Mouse (Mus musculus): ENCODE results near the gene Cyct.

Cyct gene

DNA sequence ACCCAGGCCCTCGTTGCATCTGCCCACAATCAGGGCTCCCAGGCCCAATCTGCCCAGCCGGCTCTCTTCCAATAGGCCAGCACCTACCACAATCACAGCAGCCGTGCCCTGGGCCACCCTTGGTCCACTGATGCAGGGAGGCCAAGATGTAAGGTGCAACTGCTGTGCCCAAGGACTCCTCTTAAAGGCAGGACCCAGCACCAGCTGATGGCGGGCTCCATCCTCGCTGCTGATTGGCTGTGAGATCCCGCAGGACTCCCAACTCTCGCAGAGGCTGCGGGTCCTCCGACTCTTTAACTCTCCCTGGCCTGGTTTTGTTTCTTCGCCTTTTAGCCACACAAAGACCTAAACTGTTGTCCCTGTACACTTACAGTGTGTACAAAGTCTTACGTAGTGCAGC lies at the start of gene Cyct:
Gene Cyct, minus strand, starts transcription at position 225 of the 400 bp plus-strand sequence.
- no peak for DNase-seq

DNA sequence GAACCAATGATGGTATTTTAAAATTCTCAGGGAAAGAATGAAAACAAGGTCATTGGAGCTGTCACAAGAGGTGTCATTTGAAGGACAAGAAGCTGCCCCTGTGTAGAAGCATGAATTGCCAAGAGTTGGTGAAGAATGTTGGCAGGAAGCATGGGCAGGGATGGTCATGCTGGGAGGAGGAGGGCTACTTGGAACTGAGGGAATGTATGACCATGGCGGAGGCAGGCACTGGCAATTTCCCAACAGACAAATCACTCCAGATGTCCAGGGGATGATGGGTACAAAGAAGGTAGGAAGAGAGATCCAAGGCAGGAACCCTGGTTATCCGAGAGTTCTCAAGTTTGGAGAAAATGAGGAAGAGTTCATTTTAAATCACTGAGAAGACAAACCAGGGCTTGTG lies 49.7 kb upstream of the Cyct start:
- peak; percentile 71 to 77 for DNase-seq

- peak; percentile 21 to 24 for DNase-seq
Measured at GRCm38 (mm10) chr2:76409526-76409925, 49.3 kb upstream of the Cyct start.

DNA sequence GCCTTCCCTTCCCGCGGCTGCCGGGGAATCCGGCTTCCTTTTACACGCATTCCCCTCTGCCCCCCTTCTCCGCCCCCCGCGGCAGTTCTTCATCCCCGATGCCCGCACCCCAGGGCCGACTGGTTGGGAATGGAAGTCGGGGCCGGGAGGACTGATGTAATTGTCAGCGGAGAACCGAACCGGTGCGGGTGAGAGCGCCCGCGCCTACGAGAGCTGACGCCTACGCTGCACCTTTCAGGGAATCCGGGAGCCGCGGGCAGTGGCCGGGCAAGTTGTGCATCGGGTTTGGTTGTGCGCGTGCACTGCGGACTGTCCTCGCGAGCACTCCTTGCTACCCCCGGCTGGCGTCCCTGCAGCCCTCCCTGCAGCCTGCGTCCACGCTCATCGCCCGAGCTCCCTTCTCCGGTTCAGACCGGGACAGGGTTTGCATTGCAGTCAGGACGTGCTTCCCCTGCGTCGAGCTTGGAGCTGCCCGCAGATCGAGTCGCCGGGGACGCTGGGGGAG lies 46.7 kb upstream of the Cyct start:
- DNase-seq = peak; percentile 86

- peak; percentile 82 to 87 for DNase-seq
Measured at GRCm38 (mm10) chr2:76406151-76406936, 46.1 kb upstream of the Cyct start, which contains the start of gene Osbpl6. TSS of gene Osbpl6 (plus strand) at chr2:76406508.

DNA sequence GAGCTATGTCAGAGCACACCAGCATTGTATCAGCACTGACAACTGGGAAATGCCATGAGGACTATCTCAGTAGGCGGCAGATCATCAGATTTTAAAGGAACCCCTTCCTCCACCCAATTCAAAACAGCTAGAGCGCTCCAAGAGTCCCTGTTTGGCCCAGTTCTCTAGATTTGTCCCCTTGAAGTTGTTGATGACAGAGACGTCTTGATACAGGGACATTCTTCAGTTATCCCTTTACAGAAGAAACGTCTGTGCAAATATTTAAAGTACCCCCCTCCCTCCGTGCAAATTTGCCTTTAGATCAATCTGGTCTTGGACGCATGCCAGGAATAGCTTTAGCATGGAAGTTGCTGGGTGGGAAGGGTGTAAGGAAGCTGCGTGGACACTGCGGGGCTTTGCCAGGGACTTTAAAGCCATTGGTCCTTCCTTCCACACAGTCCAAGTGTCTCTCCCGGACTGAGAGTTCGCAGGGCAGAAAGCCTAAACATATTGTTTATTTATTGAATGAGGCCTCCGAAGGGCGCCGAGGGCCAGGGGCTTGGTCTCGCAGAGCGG lies 45.4 kb upstream of the Cyct start:
- peak; percentile 68 to 71 for DNase-seq

- no peak for DNase-seq
Measured at GRCm38 (mm10) chr2:76400178-76400577, 39.9 kb upstream of the Cyct start.

GRCm38 (mm10) chr2:76386531-76386930 lies 26.3 kb upstream of the Cyct start:
- no peak for DNase-seq

DNA sequence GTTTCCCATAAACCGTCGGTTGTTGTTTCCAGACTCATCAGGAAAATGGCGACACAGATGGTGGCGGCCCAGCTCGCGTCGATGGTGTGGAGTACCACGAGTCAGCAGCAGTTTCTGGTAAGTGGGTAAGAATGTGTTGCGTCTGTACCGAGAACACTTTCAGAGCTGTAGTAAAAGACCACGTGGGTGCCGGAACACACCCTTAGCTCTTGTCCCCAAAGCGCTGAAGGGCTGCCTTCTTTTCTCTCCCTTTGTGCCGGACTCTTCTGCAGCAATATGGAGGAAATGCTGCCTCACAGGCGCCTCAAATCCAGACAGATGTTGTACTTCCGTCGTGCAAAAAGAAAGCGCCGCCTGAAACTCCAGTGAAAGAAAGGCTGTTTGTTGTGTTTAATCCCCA lies 18.4 kb upstream of the Cyct start:
- DNase-seq = no peak

- DNase-seq = no peak
Measured at GRCm38 (mm10) chr2:76374544-76375206, 14.4 kb upstream of the Cyct start.

DNA sequence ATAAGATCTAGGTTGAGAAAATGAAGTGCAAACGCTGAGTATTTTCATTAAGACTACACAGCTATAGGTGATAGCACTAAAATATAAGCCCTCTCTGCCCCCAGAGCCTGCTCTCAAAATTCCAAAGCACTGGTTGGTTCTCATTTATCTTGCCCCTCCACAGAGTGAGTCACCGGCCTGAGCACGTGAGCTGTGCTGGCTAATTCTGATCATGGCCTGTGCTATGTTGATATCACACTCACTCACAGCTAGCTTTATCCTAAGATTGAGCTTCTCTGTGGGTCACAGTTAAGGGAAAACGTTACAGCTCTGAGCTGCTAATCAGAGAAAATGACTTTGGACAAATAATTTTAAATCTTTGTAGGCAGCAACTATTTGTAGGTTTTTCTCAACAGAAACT lies 12.0 kb upstream of the Cyct start:
- DNase-seq = no peak

DNA sequence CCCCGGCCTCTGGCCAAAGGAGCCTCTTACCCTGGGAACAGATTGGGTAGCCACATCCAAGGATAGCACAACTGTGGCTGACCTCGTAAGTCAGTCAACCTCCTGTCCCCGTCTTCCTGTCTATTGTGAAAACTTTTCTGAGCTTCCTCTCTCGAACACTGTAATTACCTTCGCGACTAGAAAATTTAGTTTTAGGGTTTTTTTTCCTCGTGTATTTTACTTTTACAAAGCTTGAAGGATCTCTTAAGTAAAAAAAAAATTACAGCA lies 10.3 kb upstream of the Cyct start:
- no peak for DNase-seq

- peak; percentile 97 to 98 for DNase-seq
Measured at GRCm38 (mm10) chr2:76369821-76370655, 9.8 kb upstream of the Cyct start, which contains the start of gene Rbm45. TSS of gene Rbm45 (plus strand) at chr2:76369984.

DNA sequence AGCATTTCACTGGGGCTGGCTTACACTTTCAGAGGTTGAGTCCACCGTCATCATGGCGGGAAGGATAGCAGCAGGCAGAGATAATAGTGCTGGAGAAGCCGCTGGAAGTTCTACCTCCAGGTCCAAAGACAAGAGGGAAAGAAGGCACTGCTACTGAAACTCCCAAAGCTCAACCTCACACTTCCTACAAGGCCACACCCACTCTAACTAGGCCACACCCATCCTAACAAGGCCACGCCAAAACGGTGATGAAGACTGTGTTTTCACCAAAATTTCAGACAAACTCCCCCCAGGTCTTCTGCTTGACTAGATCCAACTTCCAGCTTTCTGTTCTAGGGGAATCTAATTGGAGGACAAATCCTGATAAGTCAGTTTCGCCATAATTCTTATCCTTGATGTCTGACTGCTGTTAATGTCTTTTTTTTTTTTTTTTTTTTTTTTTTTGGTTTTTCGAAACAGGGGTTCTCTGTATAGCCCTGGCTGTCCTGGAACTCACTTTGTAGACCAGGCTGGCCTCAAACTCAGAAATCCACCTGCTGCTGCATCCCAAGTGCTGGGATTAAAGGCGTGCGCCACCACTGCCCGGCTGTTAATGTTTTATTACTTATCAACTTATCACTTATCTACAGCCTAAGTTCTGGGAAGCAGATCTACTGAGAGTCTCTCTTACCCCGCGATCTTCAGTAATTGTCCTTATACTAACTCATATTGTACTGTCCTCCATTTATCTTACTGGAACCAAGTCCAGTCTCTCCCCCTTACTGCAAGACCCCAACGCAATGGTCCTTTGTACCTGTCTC lies 8.8 kb upstream of the Cyct start:
- no peak for DNase-seq

DNA sequence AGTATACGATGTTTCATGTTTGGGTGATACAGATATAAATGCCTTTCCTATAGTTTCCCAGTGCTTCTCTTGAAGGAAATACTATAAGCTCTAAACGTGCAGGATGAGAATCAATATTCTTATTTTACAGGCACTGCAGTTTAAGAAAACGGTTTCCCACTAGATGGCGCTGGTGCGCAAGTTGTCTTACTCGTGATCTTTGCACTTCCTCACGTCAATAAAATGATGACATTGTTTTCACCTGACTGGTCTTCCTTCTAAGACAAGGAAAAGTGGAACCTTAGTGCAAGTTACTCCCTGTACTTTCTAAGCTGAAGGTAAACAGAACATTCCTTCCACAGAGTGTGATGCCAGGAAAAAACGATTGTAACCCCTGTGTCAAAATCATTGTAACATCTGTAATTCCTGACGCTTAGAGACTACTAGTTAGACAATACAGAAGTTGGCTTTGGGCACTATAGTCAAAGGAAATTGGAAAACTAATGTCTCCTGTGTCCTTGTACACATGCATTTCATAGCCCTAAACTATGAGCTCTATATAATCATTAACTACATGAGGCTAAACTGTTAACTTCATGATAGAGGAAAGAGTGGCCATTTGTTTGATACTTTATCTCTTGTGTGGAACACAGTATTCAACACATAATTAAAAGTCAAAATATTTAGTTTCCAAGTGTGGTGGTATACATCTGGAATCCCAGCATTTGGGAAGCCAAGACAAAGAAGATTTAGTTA lies 7.1 kb upstream of the Cyct start:
- peak; percentile 92 to 95 for DNase-seq

DNA sequence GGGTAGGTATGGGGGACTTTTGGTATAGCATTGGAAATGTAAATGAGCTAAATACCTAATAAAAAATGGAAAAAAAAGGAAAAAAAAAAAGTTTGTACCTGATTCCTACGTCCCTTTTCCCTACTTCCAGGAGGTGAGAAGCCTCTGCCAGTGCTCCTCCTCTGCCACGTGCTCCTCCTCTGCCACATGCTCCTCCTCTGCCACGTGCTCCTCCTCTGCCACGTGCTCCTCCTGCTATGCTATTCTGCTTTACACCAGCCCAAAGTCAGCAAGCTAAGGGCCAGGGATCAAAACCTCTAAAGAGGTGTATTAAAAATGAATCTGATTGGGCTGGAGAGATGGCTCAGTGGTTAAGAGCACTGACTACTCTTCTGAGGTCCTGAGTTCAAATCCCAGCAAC lies 5.6 kb upstream of the Cyct start:
- DNase-seq = no peak

GRCm38 (mm10) chr2:76362111-76362510 lies 1.9 kb upstream of the Cyct start:
- DNase-seq = peak; percentile 63 to 73

GRCm38 (mm10) chr2:76347839-76348238 lies 12.4 kb downstream of the Cyct start:
- DNase-seq = no peak

DNA sequence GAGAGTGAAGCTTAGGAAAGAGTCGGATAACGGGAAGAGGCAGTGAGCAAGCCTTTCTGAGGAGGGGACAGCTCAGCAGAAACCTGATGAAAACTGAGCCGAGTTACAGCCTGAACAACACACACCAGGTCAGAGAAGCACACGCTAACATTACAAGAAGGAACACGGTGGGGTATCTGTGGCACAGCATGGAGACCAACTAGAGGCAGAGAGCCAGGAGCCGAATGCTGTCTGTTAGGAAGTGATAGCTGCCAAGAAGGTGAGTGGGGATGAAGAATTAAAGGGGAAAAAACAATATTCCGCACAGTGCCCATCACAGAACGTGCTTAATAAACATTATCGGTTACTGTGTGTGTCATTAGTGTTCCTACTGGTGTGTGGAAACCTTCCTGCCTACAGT lies 18.1 kb downstream of the Cyct start:
- peak; percentile 68 to 72 for DNase-seq

- peak; percentile 26 to 42 for DNase-seq
Measured at GRCm38 (mm10) chr2:76338215-76339156, 21.8 kb downstream of the Cyct start, which contains the start of gene Pde11a. TSS of gene Pde11a (minus strand) at chr2:76338774.
